Mouse (Mus musculus): ENCODE data around the gene Rmnd1.

DNA sequence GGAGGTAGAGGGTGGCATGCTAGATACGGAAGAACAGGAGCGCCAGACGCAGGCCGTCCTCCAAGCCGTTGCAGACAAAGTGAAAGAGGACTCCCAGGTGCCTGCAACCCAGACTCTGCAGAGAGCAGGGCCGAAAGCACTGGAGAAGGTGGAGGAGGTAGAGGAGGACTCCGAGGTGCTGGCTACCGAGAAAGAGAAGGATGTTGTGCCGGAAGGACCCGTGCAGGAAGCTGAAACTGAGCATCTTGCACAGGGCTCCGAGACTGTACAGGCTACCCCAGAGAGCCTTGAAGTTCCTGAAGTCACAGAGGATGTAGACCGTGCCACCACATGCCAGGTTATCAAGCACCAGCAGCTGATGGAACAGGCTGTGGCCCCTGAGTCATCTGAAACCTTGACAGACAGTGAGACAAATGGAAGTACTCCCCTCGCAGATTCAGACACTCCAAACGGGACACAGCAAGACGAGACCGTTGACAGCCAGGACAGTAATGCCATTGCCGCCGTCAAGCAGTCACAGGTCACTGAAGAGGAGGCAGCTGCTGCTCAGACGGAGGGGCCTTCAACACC, 76.2 kb downstream of the Rmnd1 start:
- TF ChIP-seq CTCF (IDR thresholded peaks at IDR 0.05; ENCODE audit: extremely low read depth, insufficient read depth, low read length) (no peak), POLR2A (IDR thresholded peaks at IDR 0.05; ENCODE audit: extremely low read depth, insufficient read depth, low read length) (no peak)
